Mouse (Mus musculus): ENCODE data around the gene Ggct. TPM values are rescaled to one million over a fixed set of nuclear protein-coding genes. Genes with fewer than 3 reads are reported as not detected.

Gene Ggct
- polyA plus RNA-seq, 1 experiment = 1.5 TPM

GRCm38 (mm10) chr6:55010330-55011091 is 17.8 kb upstream of the Ggct start:
- WGBS = 53% methylated on average over 4 of the region's 4 CpGs
- Histone ChIP-seq H3K27me3 (ENCODE audit: control insufficient read depth, insufficient read depth, low read length) (no peaks in the 10 kb centered on the region), H3K36me3 (ENCODE audit: control insufficient read depth, insufficient read depth, low read length) (no peaks in the 10 kb centered on the region)

GRCm38 (mm10) chr6:55009391-55010230 is 16.9 kb upstream of the Ggct start:
- TF ChIP-seq POLR2A (IDR thresholded peaks at IDR 0.05; ENCODE audit: low read depth, low read length) = no peak
- TF ChIP-seq CTCF (IDR thresholded peaks at IDR 0.05; ENCODE audit: extremely low read depth, insufficient read length, insufficient replicate concordance, low read depth, low read length) = no peak

More at GRCm38 (mm10) chr6:55010330-55011091, 17.8 kb upstream of the Ggct start:
- Histone ChIP-seq H3K27ac (ENCODE audit: insufficient read depth, low read depth, low read length) (no peak overlapping the region), H3K4me3 (ENCODE audit: low read depth, low read length) (no peak overlapping the region), H3K4me1 (ENCODE audit: control insufficient read depth, insufficient read depth, insufficient read length, low read length) (peaks cover 3% of the 10 kb centered on the region; the same call in 1 of the 2 replicates)
- TF ChIP-seq POLR2A (IDR thresholded peaks at IDR 0.05; ENCODE audit: low read depth, low read length) (no peak), CTCF (IDR thresholded peaks at IDR 0.05; ENCODE audit: extremely low read depth, insufficient read length, insufficient replicate concordance, low read depth, low read length) (no peak)

GRCm38 (mm10) chr6:55008401-55008800 is 15.7 kb upstream of the Ggct start:
- H3K4me3 ChIP-seq (ENCODE audit: low read depth, low read length) = no peak overlapping the region
- H3K4me1 ChIP-seq (ENCODE audit: control insufficient read depth, insufficient read depth, insufficient read length, low read length) = peaks cover 3% of the 10 kb centered on the region; the same call in 1 of the 2 replicates
- no peaks in the 10 kb centered on the region for H3K36me3 ChIP-seq (ENCODE audit: control insufficient read depth, insufficient read depth, low read length)
- H3K27me3 ChIP-seq (ENCODE audit: control insufficient read depth, insufficient read depth, low read length) = no peaks in the 10 kb centered on the region
- no peak overlapping the region for H3K27ac ChIP-seq (ENCODE audit: insufficient read depth, low read depth, low read length)
- 89% methylated on average over 8 of the region's 8 CpGs for WGBS
- TF ChIP-seq POLR2A (IDR thresholded peaks at IDR 0.05; ENCODE audit: low read depth, low read length) = no peak
- no peak for TF ChIP-seq CTCF (IDR thresholded peaks at IDR 0.05; ENCODE audit: extremely low read depth, insufficient read length, insufficient replicate concordance, low read depth, low read length)

More at GRCm38 (mm10) chr6:55009391-55010230, 16.9 kb upstream of the Ggct start:
- 23% methylated on average over 16 of the region's 16 CpGs for WGBS
- Histone ChIP-seq H3K4me1 (ENCODE audit: control insufficient read depth, insufficient read depth, insufficient read length, low read length) (peaks cover 3% of the 10 kb centered on the region; the same call in 1 of the 2 replicates), H3K36me3 (ENCODE audit: control insufficient read depth, insufficient read depth, low read length) (no peaks in the 10 kb centered on the region), H3K27me3 (ENCODE audit: control insufficient read depth, insufficient read depth, low read length) (no peaks in the 10 kb centered on the region), H3K27ac (ENCODE audit: insufficient read depth, low read depth, low read length) (no peak overlapping the region), H3K4me3 (ENCODE audit: low read depth, low read length) (no peak overlapping the region)

GRCm38 (mm10) chr6:55003559-55003958 is 10.8 kb upstream of the Ggct start:
- Histone ChIP-seq H3K27ac (ENCODE audit: insufficient read depth, low read depth, low read length) (no peak overlapping the region), H3K27me3 (ENCODE audit: control insufficient read depth, insufficient read depth, low read length) (no peaks in the 10 kb centered on the region), H3K4me1 (ENCODE audit: control insufficient read depth, insufficient read depth, insufficient read length, low read length) (no peaks in the 10 kb centered on the region), H3K4me3 (ENCODE audit: low read depth, low read length) (no peak overlapping the region), H3K36me3 (ENCODE audit: control insufficient read depth, insufficient read depth, low read length) (no peaks in the 10 kb centered on the region)
- no peak for TF ChIP-seq CTCF (IDR thresholded peaks at IDR 0.05; ENCODE audit: extremely low read depth, insufficient read length, insufficient replicate concordance, low read depth, low read length)
- 72% methylated on average over 4 of the region's 4 CpGs for WGBS

GRCm38 (mm10) chr6:55002438-55002837 is 9.7 kb upstream of the Ggct start:
- TF ChIP-seq CTCF (IDR thresholded peaks at IDR 0.05; ENCODE audit: extremely low read depth, insufficient read length, insufficient replicate concordance, low read depth, low read length) = no peak
- TF ChIP-seq POLR2A (IDR thresholded peaks at IDR 0.05; ENCODE audit: low read depth, low read length) = no peak
- 76% methylated on average over 4 of the region's 4 CpGs for WGBS

GRCm38 (mm10) chr6:55001320-55001719 is 8.6 kb upstream of the Ggct start:
- H3K27me3 ChIP-seq (ENCODE audit: control insufficient read depth, insufficient read depth, low read length) = no peaks in the 10 kb centered on the region
- H3K4me3 ChIP-seq (ENCODE audit: low read depth, low read length) = no peak overlapping the region
- H3K36me3 ChIP-seq (ENCODE audit: control insufficient read depth, insufficient read depth, low read length) = no peaks in the 10 kb centered on the region
- H3K27ac ChIP-seq (ENCODE audit: insufficient read depth, low read depth, low read length) = no peak overlapping the region
- TF ChIP-seq CTCF (IDR thresholded peaks at IDR 0.05; ENCODE audit: extremely low read depth, insufficient read length, insufficient replicate concordance, low read depth, low read length) (no peak), POLR2A (IDR thresholded peaks at IDR 0.05; ENCODE audit: low read depth, low read length) (no peak)
- 46% methylated on average over 4 of the region's 4 CpGs for WGBS
- no peaks in the 10 kb centered on the region for H3K4me1 ChIP-seq (ENCODE audit: control insufficient read depth, insufficient read depth, insufficient read length, low read length)

More at GRCm38 (mm10) chr6:55002438-55002837, 9.7 kb upstream of the Ggct start:
- Histone ChIP-seq H3K27ac (ENCODE audit: insufficient read depth, low read depth, low read length) (no peak overlapping the region), H3K4me3 (ENCODE audit: low read depth, low read length) (no peak overlapping the region), H3K36me3 (ENCODE audit: control insufficient read depth, insufficient read depth, low read length) (no peaks in the 10 kb centered on the region), H3K27me3 (ENCODE audit: control insufficient read depth, insufficient read depth, low read length) (no peaks in the 10 kb centered on the region), H3K4me1 (ENCODE audit: control insufficient read depth, insufficient read depth, insufficient read length, low read length) (no peaks in the 10 kb centered on the region)

- WGBS = 52% methylated on average over 6 of the region's 6 CpGs
- H3K27me3 ChIP-seq (ENCODE audit: control insufficient read depth, insufficient read depth, low read length) = no peaks in the 10 kb centered on the region
- no peak overlapping the region for H3K27ac ChIP-seq (ENCODE audit: insufficient read depth, low read depth, low read length)
- H3K4me1 ChIP-seq (ENCODE audit: control insufficient read depth, insufficient read depth, insufficient read length, low read length) = peaks cover 3% of the 10 kb centered on the region; the same call in 1 of the 2 replicates
- H3K36me3 ChIP-seq (ENCODE audit: control insufficient read depth, insufficient read depth, low read length) = no peaks in the 10 kb centered on the region
- no peak overlapping the region for H3K4me3 ChIP-seq (ENCODE audit: low read depth, low read length)
- TF ChIP-seq CTCF (IDR thresholded peaks at IDR 0.05; ENCODE audit: extremely low read depth, insufficient read length, insufficient replicate concordance, low read depth, low read length) (no peak), POLR2A (IDR thresholded peaks at IDR 0.05; ENCODE audit: low read depth, low read length) (no peak)
Measured at GRCm38 (mm10) chr6:54997726-54998125, 5.0 kb upstream of the Ggct start.

Data from small intestine, adult 2 months (tissue).